Mouse (Mus musculus) heart, embryonic 12.5 days (tissue): ENCODE data around the gene Tbc1d22a. TPM values are rescaled to one million over a fixed set of nuclear protein-coding genes. Genes with fewer than 3 reads are reported as not detected.

Source experiments
- ATAC-seq: fragments of 200-750 bp; cut with Nextera tagmentation; 2 replicates; pipeline ENCODE4 v1.8.0; 2017; ENCODE audit warnings: moderate TSS enrichment, moderate library complexity; ENCODE audit not compliant: insufficient number of reproducible peaks, low FRiP score
- H3K27ac ChIP-seq: fragments of 300-500 bp; sonication (generic); 2 replicates; pipeline ENCODE4 v1.5.1; 2016; ENCODE audit warnings: mild to moderate bottlenecking, moderate library complexity; ENCODE audit not compliant: poor library complexity, severe bottlenecking
- H3K27me3 ChIP-seq: fragments of 300-500 bp; sonication (generic); replicated peaks from 2 replicates; pipeline ENCODE4 v1.6.1; 2016; ENCODE audit warnings: mild to moderate bottlenecking, moderate library complexity
- H3K36me3 ChIP-seq: fragments of 300-500 bp; sonication (generic); 2 replicates; pipeline ENCODE4 v1.6.1; 2016; ENCODE audit warnings: mild to moderate bottlenecking, moderate library complexity
- H3K4me1 ChIP-seq: fragments of 300-500 bp; sonication (generic); replicated peaks from 2 replicates; pipeline ENCODE4 v1.6.1; 2016; ENCODE audit warnings: mild to moderate bottlenecking
- H3K4me2 ChIP-seq: fragments of 300-500 bp; sonication (generic); 2 replicates; pipeline ENCODE4 v1.6.1; 2016; ENCODE audit warnings: mild to moderate bottlenecking, moderate library complexity
- H3K4me3 ChIP-seq: fragments of 300-500 bp; sonication (generic); 2 replicates; pipeline ENCODE4 v1.5.1; 2016; ENCODE audit warnings: mild to moderate bottlenecking
- H3K9ac ChIP-seq: fragments of 300-500 bp; sonication (generic); 2 replicates; pipeline ENCODE4 v1.6.1; 2016; ENCODE audit warnings: mild to moderate bottlenecking, moderate library complexity
- H3K9me3 ChIP-seq: fragments of 300-500 bp; sonication (generic); replicated peaks from 2 replicates; pipeline ENCODE4 v1.6.1; 2016; ENCODE audit warnings: mild to moderate bottlenecking, moderate library complexity
- WGBS: fragments of 180-500 bp; shearing (Covaris S2); methylation state at CpG from one replicate; pipeline ENCODE4 v1.1.7; 2016; 5-methylcytosine and 5-hydroxymethylcytosine counted together
- polyA plus RNA-seq: library from polyadenylated mRNA; unstranded; fragments of >200 nt; fragmentation: Nextera tagmentation; extraction: Ambion mirVana; gene quantifications from 2 replicates; pipeline ENCODE4 v1.2.1, GENCODE M21; 2016

Tbc1d22a gene
- polyA plus RNA-seq, 1 experiment from 2014 or later = 10.3 TPM

DNA sequence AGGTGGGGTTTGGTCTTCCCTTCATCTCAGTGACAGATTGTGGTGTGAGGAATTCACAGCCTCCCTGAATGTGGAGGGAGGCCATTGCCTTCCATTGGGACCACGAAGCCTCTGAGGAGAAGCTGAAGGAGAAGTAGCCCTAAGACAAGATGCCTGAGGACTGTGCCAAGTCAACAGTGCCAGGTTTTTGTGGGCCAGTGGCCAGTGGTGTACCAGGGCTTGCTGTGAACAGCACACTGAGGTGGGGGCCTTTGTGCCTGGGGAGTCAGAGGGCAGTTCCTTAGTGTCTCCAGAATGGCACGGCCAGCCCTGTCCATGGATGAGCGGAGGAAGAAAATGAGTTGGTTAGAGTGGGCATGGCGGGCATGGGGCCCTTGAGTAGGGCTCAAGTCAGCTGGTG is 45.9 kb downstream of the Tbc1d22a start:
- H3K4me1 ChIP-seq = peaks cover 4% of the 10 kb centered on the region; the same call in 1 of the 2 replicates
- H3K4me3 ChIP-seq = no peak overlapping the region
- no peaks in the 10 kb centered on the region for H3K27me3 ChIP-seq
- H3K27ac ChIP-seq = no peak overlapping the region
- no peaks in the 10 kb centered on the region for H3K36me3 ChIP-seq
- 78% methylated on average over 4 of the region's 4 CpGs for WGBS
- H3K4me2 ChIP-seq = no peak overlapping the region
- no peak overlapping the region for H3K9ac ChIP-seq
- no peak for ATAC-seq
- H3K9me3 ChIP-seq = no peaks in the 10 kb centered on the region

DNA sequence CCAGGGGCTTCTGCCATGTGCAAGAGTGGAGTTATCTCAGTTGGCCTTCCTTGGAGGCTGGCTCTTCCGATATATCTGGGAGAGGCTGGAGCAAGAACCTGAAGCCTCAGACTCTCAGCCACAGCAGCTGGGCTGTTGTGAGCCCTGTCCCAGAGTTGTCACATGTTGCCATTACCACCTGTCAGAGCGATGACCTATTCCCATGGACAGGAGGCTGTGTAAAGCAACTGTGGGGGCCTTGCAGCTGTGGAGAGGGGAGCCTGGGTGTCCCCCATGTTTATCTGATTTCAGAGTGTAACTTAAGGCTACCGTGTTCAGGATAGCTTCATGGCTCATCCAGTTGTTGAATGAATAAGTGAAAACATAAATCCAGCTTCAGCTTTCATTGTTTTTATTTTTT is 50.1 kb downstream of the Tbc1d22a start:
- H3K4me3 ChIP-seq = no peak overlapping the region
- no peaks in the 10 kb centered on the region for H3K36me3 ChIP-seq
- WGBS = 73% methylated on average over 3 of the region's 3 CpGs
- H3K4me2 ChIP-seq = no peak overlapping the region
- H3K9me3 ChIP-seq = no peaks in the 10 kb centered on the region
- H3K27me3 ChIP-seq = no peaks in the 10 kb centered on the region
- H3K27ac ChIP-seq = no peak overlapping the region
- ATAC-seq = no peak
- no peak overlapping the region for H3K9ac ChIP-seq
- H3K4me1 ChIP-seq = peaks cover 10% of the 10 kb centered on the region

DNA sequence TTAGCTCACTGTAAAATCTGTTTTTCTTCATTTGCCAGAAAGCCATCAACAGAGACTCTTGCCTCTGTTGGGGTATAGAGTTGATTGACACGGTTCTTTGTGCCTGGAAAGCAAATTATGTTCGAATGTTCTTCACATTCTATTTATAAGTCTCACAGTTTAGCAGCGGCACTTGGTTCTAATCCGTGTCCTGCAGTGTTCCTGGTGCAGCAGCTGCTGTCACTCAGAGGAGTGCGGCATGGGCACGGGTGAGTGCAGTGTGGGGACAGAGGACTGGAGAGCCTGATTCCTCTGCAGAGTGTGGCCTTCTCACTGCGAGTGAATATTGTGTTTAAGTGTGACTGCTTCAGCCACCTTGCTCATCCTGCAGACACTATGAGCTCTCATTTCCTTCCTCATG is 50.5 kb downstream of the Tbc1d22a start:
- Histone ChIP-seq H3K27me3 (no peaks in the 10 kb centered on the region), H3K4me1 (peaks cover 10% of the 10 kb centered on the region), H3K4me2 (no peak overlapping the region), H3K9ac (no peak overlapping the region), H3K27ac (no peak overlapping the region), H3K4me3 (no peak overlapping the region), H3K36me3 (no peaks in the 10 kb centered on the region), H3K9me3 (no peaks in the 10 kb centered on the region)
- WGBS = 61% methylated on average over 7 of the region's 7 CpGs
- ATAC-seq = no peak

GRCm38 (mm10) chr15:86266975-86267374 is 52.7 kb downstream of the Tbc1d22a start:
- no peak overlapping the region for H3K27ac ChIP-seq
- peaks cover 10% of the 10 kb centered on the region for H3K4me1 ChIP-seq
- H3K9ac ChIP-seq = no peak overlapping the region
- no peaks in the 10 kb centered on the region for H3K27me3 ChIP-seq
- no peak overlapping the region for H3K4me3 ChIP-seq
- no peaks in the 10 kb centered on the region for H3K36me3 ChIP-seq
- WGBS = 80% methylated on average over 4 of the region's 4 CpGs
- H3K9me3 ChIP-seq = no peaks in the 10 kb centered on the region
- no peak overlapping the region for H3K4me2 ChIP-seq
- no peak for ATAC-seq

- Histone ChIP-seq H3K27ac (no peak overlapping the region), H3K4me2 (no peak overlapping the region), H3K27me3 (no peaks in the 10 kb centered on the region), H3K9ac (no peak overlapping the region), H3K9me3 (no peaks in the 10 kb centered on the region), H3K36me3 (no peaks in the 10 kb centered on the region), H3K4me3 (no peak overlapping the region), H3K4me1 (peaks cover 10% of the 10 kb centered on the region)
- 42% methylated on average over 1 of the region's 1 CpGs for WGBS
- no peak for ATAC-seq
Measured at GRCm38 (mm10) chr15:86268526-86268925, 54.3 kb downstream of the Tbc1d22a start.

DNA sequence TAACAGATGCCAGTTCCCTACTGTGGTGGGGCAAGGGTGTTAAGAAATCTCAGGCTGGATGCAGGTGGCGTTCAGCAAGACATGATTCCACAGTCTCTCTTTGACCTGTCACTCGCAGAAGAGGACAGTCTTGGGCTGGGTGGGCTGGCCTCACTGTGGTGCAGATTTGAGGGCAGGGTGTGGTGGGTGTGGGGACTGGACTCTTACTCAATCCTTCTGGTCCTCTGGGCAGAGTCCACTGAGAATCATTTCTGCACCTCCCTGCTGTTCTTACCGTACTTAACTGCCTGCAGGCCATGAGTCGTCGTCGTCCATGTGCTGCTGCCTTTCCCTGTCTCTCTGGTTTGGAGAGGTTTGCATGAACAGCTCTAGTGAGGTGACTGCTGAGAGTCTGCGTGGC is 61.5 kb downstream of the Tbc1d22a start:
- H3K9ac ChIP-seq = no peak overlapping the region
- WGBS = 77% methylated on average over 7 of the region's 7 CpGs
- no peak for ATAC-seq
- no peak overlapping the region for H3K4me2 ChIP-seq
- H3K27me3 ChIP-seq = no peaks in the 10 kb centered on the region
- H3K9me3 ChIP-seq = no peaks in the 10 kb centered on the region
- peaks cover 5% of the 10 kb centered on the region for H3K4me1 ChIP-seq
- no peak overlapping the region for H3K4me3 ChIP-seq
- no peak overlapping the region for H3K27ac ChIP-seq
- H3K36me3 ChIP-seq = no peaks in the 10 kb centered on the region

- Histone ChIP-seq H3K27me3 (no peaks in the 10 kb centered on the region), H3K27ac (no peak overlapping the region), H3K9me3 (no peaks in the 10 kb centered on the region), H3K36me3 (no peaks in the 10 kb centered on the region), H3K9ac (no peak overlapping the region), H3K4me3 (no peak overlapping the region), H3K4me2 (no peak overlapping the region), H3K4me1 (peaks cover 5% of the 10 kb centered on the region)
- ATAC-seq = no peak
- 83% methylated on average over 11 of the region's 11 CpGs for WGBS
Measured at GRCm38 (mm10) chr15:86276538-86277264, 62.4 kb downstream of the Tbc1d22a start.

- Histone ChIP-seq H3K9ac (no peak overlapping the region), H3K27me3 (no peaks in the 10 kb centered on the region), H3K36me3 (no peaks in the 10 kb centered on the region), H3K9me3 (no peaks in the 10 kb centered on the region), H3K4me2 (no peak overlapping the region), H3K27ac (no peak overlapping the region), H3K4me3 (no peak overlapping the region), H3K4me1 (peaks cover 5% of the 10 kb centered on the region)
- no peak for ATAC-seq
- WGBS = 81% methylated on average over 15 of the region's 15 CpGs
Measured at GRCm38 (mm10) chr15:86277428-86277827, 63.2 kb downstream of the Tbc1d22a start.

DNA sequence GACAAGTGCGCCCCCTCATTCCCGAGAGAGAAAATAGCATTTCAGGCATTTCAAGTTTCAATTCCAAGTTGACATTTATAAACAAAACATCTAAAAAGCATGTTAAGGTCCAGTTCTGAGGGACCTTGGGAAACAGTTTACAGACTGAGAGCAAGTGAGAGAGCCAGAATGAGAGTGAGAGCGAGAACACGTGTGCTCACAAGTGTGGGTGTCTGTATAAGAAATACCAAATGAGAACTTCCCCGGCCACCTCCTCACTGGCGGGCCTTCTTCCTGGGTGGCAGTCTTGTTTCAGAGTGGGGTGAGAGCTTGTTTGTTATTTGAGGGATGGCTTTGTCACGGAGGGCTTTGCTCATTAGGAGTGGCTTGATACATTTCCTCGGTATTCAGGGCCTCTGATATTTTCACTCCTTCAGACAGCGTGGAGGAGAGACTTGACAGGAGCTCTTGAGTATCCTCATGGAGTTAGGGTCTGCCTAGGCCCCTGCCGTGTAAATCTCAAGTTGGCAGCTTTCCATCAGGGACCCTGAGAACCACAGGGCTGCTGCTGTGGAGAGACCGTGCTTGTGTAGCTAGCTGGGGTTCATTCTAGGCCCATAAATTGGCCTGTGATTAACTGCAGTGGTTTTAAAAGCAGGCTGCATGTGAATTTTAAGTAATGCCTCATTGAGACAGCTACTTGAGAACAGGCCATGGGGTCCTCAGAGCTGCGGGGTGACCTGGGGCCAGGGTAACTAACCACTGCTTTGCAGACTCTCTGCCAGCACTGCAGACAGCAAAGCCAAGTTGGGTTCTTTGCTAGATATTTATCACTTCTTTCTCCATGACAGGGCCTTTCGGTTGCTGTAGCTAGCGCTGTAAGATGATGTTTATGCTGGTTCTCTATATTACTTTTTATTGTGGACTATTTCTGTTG is 65.1 kb downstream of the Tbc1d22a start:
- H3K4me1 ChIP-seq = peaks cover 8% of the 10 kb centered on the region
- H3K27ac ChIP-seq = no peak overlapping the region
- H3K36me3 ChIP-seq = no peaks in the 10 kb centered on the region
- H3K9ac ChIP-seq = no peak overlapping the region
- H3K9me3 ChIP-seq = no peaks in the 10 kb centered on the region
- no peak overlapping the region for H3K4me3 ChIP-seq
- no peaks in the 10 kb centered on the region for H3K27me3 ChIP-seq
- 81% methylated on average over 14 of the region's 14 CpGs for WGBS
- no peak overlapping the region for H3K4me2 ChIP-seq
- no peak for ATAC-seq

GRCm38 (mm10) chr15:86280137-86280536 is 65.9 kb downstream of the Tbc1d22a start:
- Histone ChIP-seq H3K4me1 (peaks cover 8% of the 10 kb centered on the region), H3K9me3 (no peaks in the 10 kb centered on the region), H3K9ac (no peak overlapping the region), H3K4me2 (no peak overlapping the region), H3K27ac (no peak overlapping the region), H3K36me3 (no peaks in the 10 kb centered on the region), H3K27me3 (no peaks in the 10 kb centered on the region), H3K4me3 (no peak overlapping the region)
- 61% methylated on average over 4 of the region's 4 CpGs for WGBS
- ATAC-seq = no peak

DNA sequence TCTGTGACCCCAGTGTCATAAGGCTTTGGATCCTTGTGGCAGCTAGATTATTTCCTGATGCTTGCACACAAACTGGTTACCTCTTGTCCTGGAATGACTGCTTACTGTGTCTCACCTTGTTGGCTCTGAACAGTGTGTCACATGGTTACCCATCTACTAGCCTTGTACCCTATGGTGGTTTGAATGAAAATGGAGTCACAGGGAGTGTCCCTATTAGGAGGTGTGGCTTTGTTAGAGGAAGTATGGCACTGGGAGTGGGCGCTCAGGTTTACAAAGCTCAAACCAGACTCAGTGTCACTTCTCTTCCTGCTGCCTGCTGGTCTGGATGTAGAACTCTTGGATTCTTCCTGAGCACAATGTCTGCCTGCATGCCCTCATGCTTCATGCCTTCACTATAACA is 69.0 kb downstream of the Tbc1d22a start:
- Histone ChIP-seq H3K36me3 (no peaks in the 10 kb centered on the region), H3K9me3 (no peaks in the 10 kb centered on the region), H3K4me3 (no peak overlapping the region), H3K9ac (no peak overlapping the region), H3K27me3 (no peaks in the 10 kb centered on the region), H3K27ac (no peak overlapping the region), H3K4me2 (no peak overlapping the region), H3K4me1 (peaks cover 7% of the 10 kb centered on the region)
- WGBS = 96% methylated on average over 1 of the region's 1 CpGs
- no peak for ATAC-seq
